Mouse (Mus musculus) hindbrain, embryonic 10.5 days (tissue): ENCODE results near the gene Mpst. TPM values are rescaled to one million over a fixed set of nuclear protein-coding genes. Genes with fewer than 3 reads are reported as not detected.

Experiments used
- DNase-seq: peaks from one replicate; pipeline ENCODE4 v3.0.0-alpha.2; 2017; ENCODE audit warnings: low spot score
- H3K27ac ChIP-seq: fragments of 300-500 bp; sonication (generic); 2 replicates; pipeline ENCODE4 v1.5.1; 2016; ENCODE audit warnings: mild to moderate bottlenecking, moderate library complexity
- H3K27me3 ChIP-seq: fragments of 300-500 bp; sonication (generic); 2 replicates; pipeline ENCODE4 v1.6.1; 2016; ENCODE audit warnings: mild to moderate bottlenecking; ENCODE audit not compliant: poor library complexity, insufficient read depth, severe bottlenecking
- H3K36me3 ChIP-seq: fragments of 300-500 bp; sonication (generic); 2 replicates; pipeline ENCODE4 v1.6.1; 2016; ENCODE audit warnings: mild to moderate bottlenecking, moderate library complexity
- H3K4me1 ChIP-seq: fragments of 300-500 bp; sonication (generic); replicated peaks from 2 replicates; pipeline ENCODE4 v1.6.1; 2016; ENCODE audit warnings: mild to moderate bottlenecking
- H3K4me3 ChIP-seq: fragments of 300-500 bp; sonication (generic); 2 replicates; pipeline ENCODE4 v1.5.1; 2016; ENCODE audit warnings: mild to moderate bottlenecking, moderate library complexity
- H3K9me3 ChIP-seq: fragments of 300-500 bp; sonication (generic); 2 replicates; pipeline ENCODE4 v1.6.1; 2016; ENCODE audit warnings: mild to moderate bottlenecking, moderate library complexity
- WGBS: fragments of 180-500 bp; shearing (Covaris S2); methylation state at CpG from one replicate; pipeline ENCODE4 v1.1.7; 2016; 5-methylcytosine and 5-hydroxymethylcytosine counted together
- polyA plus RNA-seq: library from polyadenylated mRNA; unstranded; fragments of >200 nt; fragmentation: Nextera tagmentation; extraction: Ambion mirVana; gene quantifications from 2 replicates; pipeline ENCODE4 v1.2.1, GENCODE M21; 2016

Gene Mpst
- polyA plus RNA-seq, 1 experiment from 2014 or later = 1.5 TPM

DNA sequence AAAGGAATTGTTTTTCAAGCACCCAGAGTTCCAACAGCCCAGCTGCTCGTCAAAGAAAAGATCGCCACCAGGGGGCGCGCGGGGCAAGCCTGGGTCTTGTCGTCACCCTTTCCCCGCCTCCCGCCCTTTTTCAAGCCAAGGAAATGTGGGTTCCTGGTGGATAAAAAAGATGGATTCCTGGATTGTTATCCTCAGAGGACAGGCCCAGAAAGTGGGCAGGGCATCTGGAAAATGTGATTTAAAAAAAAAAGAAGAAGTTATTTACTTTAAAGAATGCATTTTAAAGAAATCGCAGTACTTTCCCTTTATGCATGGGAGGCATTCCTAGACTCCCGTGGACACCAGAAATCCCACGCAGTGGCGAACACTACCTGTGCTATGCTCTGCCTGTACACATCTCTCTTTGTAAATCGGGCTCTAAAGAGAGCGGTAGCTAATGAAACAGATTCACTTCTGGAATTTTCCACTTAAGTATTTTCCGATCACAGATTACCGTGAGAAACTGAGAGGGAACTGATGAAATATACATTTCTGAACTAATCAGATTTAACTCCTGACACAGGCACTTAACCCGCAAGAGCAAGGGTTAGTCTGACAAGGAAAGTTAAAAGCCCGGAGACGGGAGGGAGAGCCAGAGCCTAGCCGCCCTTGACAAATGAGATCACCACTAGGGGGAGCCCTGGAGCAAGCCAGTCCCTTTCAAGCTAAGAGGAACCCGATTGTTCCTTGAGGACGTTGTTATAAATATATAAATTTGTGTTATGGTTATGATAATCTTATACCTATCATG, 41.7 kb downstream of the Mpst start:
- 2% methylated on average over 22 of the region's 22 CpGs for WGBS
- peak; percentile 94 for DNase-seq
- H3K36me3 ChIP-seq = no peaks in the 10 kb centered on the region
- H3K4me3 ChIP-seq = peak overlapping the region; percentile 43
- no peaks in the 10 kb centered on the region for H3K9me3 ChIP-seq
- no peaks in the 10 kb centered on the region for H3K27me3 ChIP-seq
- peaks cover 47% of the 10 kb centered on the region for H3K4me1 ChIP-seq
- peak overlapping the region; percentile 82 for H3K27ac ChIP-seq

DNA sequence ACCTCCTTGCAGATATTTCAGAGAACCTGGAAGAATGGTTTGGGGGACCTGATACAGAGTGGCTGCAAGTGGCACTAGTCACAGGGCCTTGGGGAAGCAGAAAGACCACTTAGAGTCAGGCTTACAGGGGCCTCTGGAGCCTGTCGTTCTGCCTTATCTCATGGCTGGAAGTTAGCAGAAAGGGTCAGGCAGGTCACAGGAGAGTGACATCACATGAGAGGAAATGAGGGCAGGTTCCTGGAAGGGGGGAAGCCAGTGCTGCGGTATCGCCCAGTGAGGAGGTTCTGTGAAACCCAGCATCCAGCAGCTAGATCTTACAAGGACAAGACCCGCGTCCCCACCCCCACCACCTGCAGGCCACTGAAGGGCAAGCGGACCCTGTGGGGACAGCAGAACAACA, 42.9 kb downstream of the Mpst start:
- no peaks in the 10 kb centered on the region for H3K27me3 ChIP-seq
- no peaks in the 10 kb centered on the region for H3K36me3 ChIP-seq
- peak overlapping the region; percentile 82 for H3K27ac ChIP-seq
- H3K4me3 ChIP-seq = no peak overlapping the region
- WGBS = 66% methylated on average over 6 of the region's 6 CpGs
- no peak for DNase-seq
- H3K9me3 ChIP-seq = no peaks in the 10 kb centered on the region
- peaks cover 38% of the 10 kb centered on the region for H3K4me1 ChIP-seq

DNA sequence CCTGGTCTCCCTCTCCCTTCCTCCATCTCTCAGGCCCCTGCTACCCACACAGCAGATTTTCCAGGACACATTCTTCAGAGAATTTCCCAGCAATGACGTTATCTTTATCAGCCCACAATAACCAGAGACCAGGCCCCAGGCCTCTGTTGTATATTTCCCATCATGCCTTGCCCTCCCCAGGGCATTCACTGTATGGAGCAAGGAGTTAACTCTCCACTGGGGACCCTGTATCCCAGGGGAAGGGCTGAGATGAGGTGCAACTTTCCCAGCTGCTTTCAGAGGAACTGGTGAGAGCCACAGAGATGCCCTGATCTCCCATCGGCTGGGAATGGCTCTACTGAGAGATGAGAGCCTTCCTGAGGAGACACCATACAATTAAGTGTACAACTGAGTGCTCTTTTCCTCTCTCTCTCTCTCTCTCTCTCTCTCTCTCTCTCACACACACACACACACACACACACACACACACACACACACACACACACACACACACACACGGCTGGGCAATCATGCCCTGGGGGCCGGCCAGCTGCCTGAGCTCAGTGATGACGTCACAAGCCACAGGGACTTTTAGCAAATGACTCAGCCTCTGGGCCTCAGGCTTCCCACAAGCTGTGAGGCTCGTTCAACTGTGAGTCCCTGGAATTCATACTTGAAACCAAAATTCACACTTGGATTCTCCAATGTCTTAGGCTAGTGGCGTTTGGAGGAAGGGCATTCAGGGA, 43.6 kb downstream of the Mpst start:
- Histone ChIP-seq H3K27me3 (no peaks in the 10 kb centered on the region), H3K9me3 (no peaks in the 10 kb centered on the region), H3K4me3 (no peak overlapping the region), H3K36me3 (no peaks in the 10 kb centered on the region), H3K4me1 (peaks cover 38% of the 10 kb centered on the region), H3K27ac (peak overlapping the region; percentile 82)
- DNase-seq = no peak
- WGBS = 46% methylated on average over 7 of the region's 7 CpGs

DNA sequence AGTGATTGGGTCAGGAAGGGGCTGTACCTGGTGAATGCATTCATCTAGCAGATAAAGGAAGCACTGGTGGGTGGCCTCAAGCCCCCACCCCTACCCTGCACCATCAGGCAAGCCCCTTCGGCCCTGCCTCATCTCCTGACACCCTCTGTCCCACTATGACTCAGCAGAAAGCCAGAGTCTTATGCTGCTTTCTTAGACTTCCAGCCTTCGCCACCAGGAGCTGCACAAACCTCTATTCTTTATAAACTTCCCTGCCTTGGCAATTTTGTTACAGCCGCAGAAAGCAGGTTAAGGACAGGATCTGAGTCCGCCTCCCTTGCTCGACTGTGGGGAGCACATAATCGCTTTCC, 44.2 kb downstream of the Mpst start:
- Histone ChIP-seq H3K27me3 (no peaks in the 10 kb centered on the region), H3K36me3 (no peaks in the 10 kb centered on the region), H3K4me1 (peaks cover 38% of the 10 kb centered on the region), H3K4me3 (no peak overlapping the region), H3K9me3 (no peaks in the 10 kb centered on the region), H3K27ac (no peak overlapping the region)
- no peak for DNase-seq
- WGBS = 90% methylated on average over 6 of the region's 6 CpGs

DNA sequence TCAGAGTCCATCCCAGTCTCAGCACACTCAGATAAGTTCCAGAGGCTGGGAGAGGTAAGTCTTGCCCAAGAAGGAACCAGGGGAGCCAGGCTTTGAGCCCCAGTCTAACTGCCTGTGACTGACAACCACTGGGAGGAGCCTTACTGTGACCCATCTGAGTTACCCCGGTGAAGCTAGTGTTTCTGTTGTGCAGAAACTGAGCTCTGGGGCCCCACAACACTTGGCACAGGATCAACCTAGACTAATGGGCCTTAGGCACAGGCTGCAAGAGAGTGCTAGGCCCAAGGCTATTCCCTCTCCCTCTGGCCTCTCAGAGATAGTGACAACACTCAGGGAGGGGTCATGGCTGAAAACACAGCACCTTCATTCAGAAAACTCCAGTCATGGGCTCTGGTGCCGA, 45.0 kb downstream of the Mpst start:
- no peak for DNase-seq
- Histone ChIP-seq H3K9me3 (no peaks in the 10 kb centered on the region), H3K4me1 (peaks cover 41% of the 10 kb centered on the region), H3K27me3 (no peaks in the 10 kb centered on the region), H3K36me3 (no peaks in the 10 kb centered on the region), H3K4me3 (no peak overlapping the region), H3K27ac (no peak overlapping the region)
- WGBS = 87% methylated on average over 2 of the region's 2 CpGs

DNA sequence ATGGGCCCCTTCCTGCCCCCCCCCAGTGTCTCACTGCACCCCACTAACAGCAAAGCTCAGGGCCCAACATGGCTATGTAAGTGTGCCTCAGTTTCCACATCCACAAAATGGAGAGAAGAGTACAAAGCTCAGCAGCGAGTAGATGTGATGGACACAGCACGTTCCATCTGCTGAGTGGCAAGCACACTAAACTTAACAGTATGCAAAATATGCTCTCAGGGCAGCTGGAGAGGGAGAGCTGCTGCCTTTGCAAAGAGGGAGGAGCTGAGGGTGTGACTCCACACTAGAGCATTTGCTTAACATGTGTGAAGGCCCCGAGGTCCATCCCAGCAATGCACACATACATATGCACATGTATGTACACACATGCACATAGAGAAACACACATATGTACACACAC, 46.7 kb downstream of the Mpst start:
- no peaks in the 10 kb centered on the region for H3K9me3 ChIP-seq
- peaks cover 30% of the 10 kb centered on the region for H3K4me1 ChIP-seq
- no peaks in the 10 kb centered on the region for H3K27me3 ChIP-seq
- H3K4me3 ChIP-seq = no peak overlapping the region
- WGBS = 90% methylated on average over 3 of the region's 3 CpGs
- H3K36me3 ChIP-seq = no peaks in the 10 kb centered on the region
- H3K27ac ChIP-seq = no peak overlapping the region
- DNase-seq = no peak

DNA sequence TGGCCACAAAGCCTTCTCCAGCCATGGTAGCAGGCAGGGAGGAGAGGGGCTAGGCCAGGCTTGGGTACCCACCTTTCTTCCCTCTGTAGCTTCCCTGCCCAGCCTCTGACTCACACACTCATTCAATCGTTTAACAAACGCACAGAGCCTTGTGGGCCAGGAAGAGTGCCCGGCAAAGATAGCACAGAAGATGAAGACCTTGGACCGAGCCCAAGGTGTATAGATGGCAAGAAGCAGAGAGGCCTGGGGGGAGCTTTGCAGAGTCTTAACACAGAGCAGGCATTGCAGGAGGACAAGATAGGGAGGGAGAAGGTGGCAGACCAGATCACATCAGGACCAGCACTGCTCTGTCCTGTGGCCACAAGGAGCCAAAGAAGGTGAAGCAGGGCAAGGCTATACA, 49.0 kb downstream of the Mpst start:
- no peak for DNase-seq
- Histone ChIP-seq H3K36me3 (no peaks in the 10 kb centered on the region), H3K9me3 (no peaks in the 10 kb centered on the region), H3K27ac (no peak overlapping the region), H3K4me1 (peaks cover 10% of the 10 kb centered on the region), H3K27me3 (no peaks in the 10 kb centered on the region), H3K4me3 (no peak overlapping the region)
- WGBS = 84% methylated on average over 4 of the region's 4 CpGs

DNA sequence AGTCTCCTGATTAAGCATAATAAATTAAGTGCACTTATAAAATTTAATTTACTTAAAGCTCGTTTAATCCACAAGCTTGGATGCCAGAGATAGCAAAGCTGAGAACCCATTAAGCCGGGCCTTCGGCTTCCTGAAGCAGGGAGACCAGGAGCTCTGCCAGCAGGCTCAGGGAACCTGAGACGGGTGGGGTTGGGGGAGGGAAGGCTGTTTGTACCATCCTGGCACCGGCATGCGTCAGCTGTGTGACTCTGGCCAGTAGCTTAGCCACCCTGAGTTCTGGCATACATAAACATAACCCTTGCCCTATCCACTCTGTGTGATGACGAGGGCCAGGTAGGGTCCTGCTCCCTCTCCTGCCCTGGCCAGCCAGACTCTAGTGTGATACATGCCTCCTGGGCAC, 49.8 kb downstream of the Mpst start:
- WGBS = 67% methylated on average over 7 of the region's 7 CpGs

DNA sequence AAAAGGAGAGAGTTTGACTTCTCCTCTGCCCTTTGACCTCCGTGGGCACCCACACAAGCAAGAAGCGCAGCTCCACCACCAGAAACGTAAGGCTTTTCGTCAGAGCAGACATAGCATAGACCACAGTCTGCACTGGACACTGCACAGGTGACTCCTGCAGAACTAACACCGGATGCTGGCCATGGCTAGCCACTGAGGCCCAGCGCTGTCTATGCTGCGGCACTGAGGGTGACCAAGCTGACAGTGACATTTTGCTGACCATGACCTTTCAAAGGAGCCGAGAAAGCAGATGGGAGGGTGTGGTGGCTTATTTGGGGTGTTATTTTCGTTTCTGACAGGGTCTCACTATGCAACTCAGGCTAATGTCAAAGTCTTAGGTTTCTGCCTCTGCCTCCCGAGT, 51.0 kb downstream of the Mpst start:
- H3K4me1 ChIP-seq = peaks cover 4% of the 10 kb centered on the region
- no peak for DNase-seq
- no peak overlapping the region for H3K27ac ChIP-seq
- H3K27me3 ChIP-seq = peaks cover 6% of the 10 kb centered on the region; the same call in 1 of the 2 replicates
- WGBS = 80% methylated on average over 10 of the region's 10 CpGs
- H3K4me3 ChIP-seq = no peak overlapping the region
- no peaks in the 10 kb centered on the region for H3K36me3 ChIP-seq
- no peaks in the 10 kb centered on the region for H3K9me3 ChIP-seq

More for the DNA sequence above, 49.8 kb downstream of the Mpst start:
- Histone ChIP-seq H3K27ac (no peak overlapping the region), H3K36me3 (no peaks in the 10 kb centered on the region), H3K4me1 (peaks cover 10% of the 10 kb centered on the region), H3K9me3 (no peaks in the 10 kb centered on the region), H3K4me3 (no peak overlapping the region), H3K27me3 (no peaks in the 10 kb centered on the region)
- no peak for DNase-seq

DNA sequence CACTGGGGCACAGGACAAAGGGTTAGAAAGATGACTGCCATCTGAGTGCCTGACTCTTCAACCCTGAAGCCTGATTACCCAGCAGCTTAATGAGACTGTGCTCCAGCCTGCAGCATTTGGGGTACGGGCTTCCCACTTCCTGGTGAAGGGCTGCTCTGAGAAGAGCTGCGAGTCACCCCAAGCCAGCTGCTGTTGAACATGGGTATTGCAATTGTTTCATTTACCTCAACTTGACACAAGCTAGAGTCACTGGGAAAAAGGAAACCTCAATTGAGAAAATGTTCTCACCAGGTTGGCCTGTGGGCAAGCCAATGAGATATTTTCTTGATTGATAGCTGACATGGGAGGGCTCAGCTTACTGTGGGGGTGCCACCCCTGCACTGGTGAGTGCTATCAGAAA, 56.8 kb downstream of the Mpst start:
- no peaks in the 10 kb centered on the region for H3K4me1 ChIP-seq
- no peak overlapping the region for H3K4me3 ChIP-seq
- DNase-seq = no peak
- peaks cover 10% of the 10 kb centered on the region; the same call in 1 of the 2 replicates for H3K27me3 ChIP-seq
- H3K36me3 ChIP-seq = no peaks in the 10 kb centered on the region
- H3K9me3 ChIP-seq = no peaks in the 10 kb centered on the region
- no peak overlapping the region for H3K27ac ChIP-seq
- 77% methylated on average over 2 of the region's 2 CpGs for WGBS

Other genes with a start within 250 kb of the Mpst start
- gene Ift27, start 232.3 kb upstream of the Mpst start, polyA plus RNA-seq = 156 and 171 TPM in 2 replicates
- gene Pvalb, start 200.0 kb upstream of the Mpst start, polyA plus RNA-seq = 0.39 and 0.52 TPM in 2 replicates
- gene Ncf4, start 161.6 kb upstream of the Mpst start, polyA plus RNA-seq = 4.4 and 7.5 TPM in 2 replicates
- 0.39 and 0.60 TPM in 2 replicates for gene Csf2rb2, start 100.7 kb upstream of the Mpst start, polyA plus RNA-seq
- 2.3 and 3.8 TPM in 2 replicates for gene Csf2rb, start 80.7 kb upstream of the Mpst start, polyA plus RNA-seq
- not detected in 2 replicates for gene Tex33, start 10.5 kb upstream of the Mpst start, polyA plus RNA-seq
- 7.7 and 10.9 TPM in 2 replicates for gene Tst, start 509 bp upstream of the Mpst start, polyA plus RNA-seq
- gene Kctd17, start 22.1 kb downstream of the Mpst start, polyA plus RNA-seq = 66.4 and 73.5 TPM in 2 replicates
- not detected in 2 replicates for gene Tmprss6, start 62.2 kb downstream of the Mpst start, polyA plus RNA-seq
- gene Il2rb, start 88.9 kb downstream of the Mpst start, polyA plus RNA-seq = not detected in 2 replicates
- gene C1qtnf6, start 125.0 kb downstream of the Mpst start, polyA plus RNA-seq = 9.8 and 9.9 TPM in 2 replicates
- 0.04 and 0.22 TPM in 2 replicates for gene Sstr3, start 138.3 kb downstream of the Mpst start, polyA plus RNA-seq
- 7.8 and 8.1 TPM in 2 replicates for gene Rac2, start 166.4 kb downstream of the Mpst start, polyA plus RNA-seq
- 4.9 and 8.1 TPM in 2 replicates for gene Cyth4, start 190.6 kb downstream of the Mpst start, polyA plus RNA-seq